Mouse (Mus musculus) macrophage (primary cell): ENCODE measurements around the gene Nr1h2. TPM values are rescaled to one million over a fixed set of nuclear protein-coding genes. Genes with fewer than 3 reads are reported as not detected.

Source experiments
- H3K27ac ChIP-seq: fragments of 350-480 bp; formaldehyde crosslinking; 2 replicates; pipeline ENCODE4 v1.9.0; 2021
- H3K36me3 ChIP-seq: fragments of 350-480 bp; formaldehyde crosslinking; 2 replicates; pipeline ENCODE4 v1.9.0; 2021; ENCODE audit errors: inconsistent target
- H3K4me3 ChIP-seq: fragments of 350-480 bp; formaldehyde crosslinking; 2 replicates; pipeline ENCODE4 v1.9.0; 2021; ENCODE audit errors: inconsistent target
- H3K79me2 ChIP-seq: fragments of 350-480 bp; formaldehyde crosslinking; 2 replicates; pipeline ENCODE4 v1.9.0; 2021; ENCODE audit errors: inconsistent target
- WGBS: methylation state at CpG from one replicate; pipeline ENCODE4 v1.1.7; 2026; ENCODE audit warnings: inconsistent platforms; ENCODE audit not compliant: missing documents; 5-methylcytosine and 5-hydroxymethylcytosine counted together
- polyA plus RNA-seq: library from polyadenylated mRNA; stranded (reverse); fragments of 250-400 nt; gene quantifications from 3 replicates; pipeline ENCODE4 v1.2.4, GENCODE M21; 2018; ENCODE audit warnings: inconsistent platforms

Gene Nr1h2
- polyA plus RNA-seq, 1 experiment from 2014 or later = 55.3 TPM

DNA sequence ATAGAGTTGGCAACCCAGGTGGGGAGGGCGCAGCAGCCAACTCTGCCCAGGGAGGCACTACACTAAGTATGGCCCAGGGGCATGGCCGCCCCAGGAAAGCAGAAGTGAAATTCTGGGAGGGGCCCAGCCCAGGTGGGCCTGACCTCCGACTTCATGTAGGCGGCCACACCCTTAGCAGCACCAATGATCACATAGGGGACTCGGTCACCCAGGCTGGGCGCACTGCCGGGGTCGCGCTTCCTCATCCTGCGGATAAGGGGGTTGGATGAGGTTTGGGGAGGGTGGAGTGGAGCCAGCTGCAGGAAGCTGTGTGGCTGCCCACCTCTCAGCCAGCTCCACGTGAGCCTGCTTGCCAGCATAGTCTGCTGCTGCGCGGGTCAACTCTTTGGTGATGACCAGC lies 19.5 kb downstream of the Nr1h2 start:
- H3K4me3 ChIP-seq = no peak overlapping the region
- H3K36me3 ChIP-seq = no peaks in the 10 kb centered on the region
- H3K79me2 ChIP-seq = no peaks in the 10 kb centered on the region
- 38% methylated on average over 13 of the region's 13 CpGs for WGBS
- H3K27ac ChIP-seq = no peak overlapping the region

DNA sequence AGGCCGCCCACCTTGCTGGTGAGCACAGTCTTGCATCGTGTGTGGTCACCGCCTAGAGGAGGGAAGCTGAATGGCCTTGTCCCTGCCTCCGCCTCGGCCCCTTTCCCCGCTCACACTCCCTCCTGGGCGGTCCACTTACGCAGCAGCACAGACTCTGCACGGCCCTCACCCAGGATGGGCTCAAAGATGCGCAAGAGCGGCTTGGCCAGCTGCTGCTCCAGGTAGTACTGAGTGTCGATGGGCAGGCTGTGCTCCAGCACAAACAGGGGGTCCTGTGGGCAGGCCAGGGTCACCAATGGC lies 20.1 kb downstream of the Nr1h2 start:
- Histone ChIP-seq H3K36me3 (no peaks in the 10 kb centered on the region), H3K4me3 (no peak overlapping the region), H3K79me2 (no peaks in the 10 kb centered on the region), H3K27ac (no peak overlapping the region)
- 93% methylated on average over 12 of the region's 12 CpGs for WGBS

DNA sequence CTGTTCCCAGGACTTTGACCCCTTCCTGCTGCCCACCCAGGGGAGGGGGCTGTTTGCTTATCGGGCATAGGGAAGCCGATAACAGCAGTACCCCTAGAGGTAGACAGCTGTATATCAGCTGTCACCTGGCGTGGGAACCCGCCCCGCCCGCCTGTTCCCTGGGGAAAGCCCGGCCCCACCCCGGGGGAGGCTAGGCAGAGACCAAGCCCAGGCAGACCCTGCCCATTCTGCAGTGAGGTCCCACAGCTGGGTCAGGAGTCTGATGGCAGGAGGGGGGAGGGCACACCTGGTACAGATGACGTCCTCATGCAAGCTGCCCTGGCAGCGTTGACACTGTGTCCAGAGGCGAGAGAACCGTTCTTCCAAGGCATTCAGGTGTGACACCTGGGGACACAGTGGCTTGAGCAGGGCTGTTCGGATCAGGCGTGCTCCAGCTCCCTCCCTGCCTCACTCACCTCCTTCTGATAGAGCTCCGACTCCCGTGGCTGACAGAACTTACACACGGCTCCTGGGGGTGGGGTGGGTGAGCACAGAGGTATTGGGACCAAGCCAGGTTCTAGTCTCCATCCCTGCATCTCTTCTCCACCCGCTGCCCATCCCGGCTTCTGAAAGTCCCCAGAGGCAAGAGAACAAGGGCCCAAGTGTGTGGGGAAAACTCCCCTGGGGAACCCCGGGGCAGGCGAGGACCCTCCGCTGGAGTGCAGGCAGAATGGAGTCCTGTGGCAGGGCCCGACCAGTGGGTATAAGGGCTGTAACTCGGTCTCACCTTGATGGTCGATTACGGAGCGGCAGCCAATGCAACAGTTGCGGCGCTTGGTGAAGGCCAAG lies 20.6 kb downstream of the Nr1h2 start:
- H3K36me3 ChIP-seq = no peaks in the 10 kb centered on the region
- no peak overlapping the region for H3K4me3 ChIP-seq
- no peaks in the 10 kb centered on the region for H3K79me2 ChIP-seq
- WGBS = 95% methylated on average over 23 of the region's 29 CpGs
- no peak overlapping the region for H3K27ac ChIP-seq

DNA sequence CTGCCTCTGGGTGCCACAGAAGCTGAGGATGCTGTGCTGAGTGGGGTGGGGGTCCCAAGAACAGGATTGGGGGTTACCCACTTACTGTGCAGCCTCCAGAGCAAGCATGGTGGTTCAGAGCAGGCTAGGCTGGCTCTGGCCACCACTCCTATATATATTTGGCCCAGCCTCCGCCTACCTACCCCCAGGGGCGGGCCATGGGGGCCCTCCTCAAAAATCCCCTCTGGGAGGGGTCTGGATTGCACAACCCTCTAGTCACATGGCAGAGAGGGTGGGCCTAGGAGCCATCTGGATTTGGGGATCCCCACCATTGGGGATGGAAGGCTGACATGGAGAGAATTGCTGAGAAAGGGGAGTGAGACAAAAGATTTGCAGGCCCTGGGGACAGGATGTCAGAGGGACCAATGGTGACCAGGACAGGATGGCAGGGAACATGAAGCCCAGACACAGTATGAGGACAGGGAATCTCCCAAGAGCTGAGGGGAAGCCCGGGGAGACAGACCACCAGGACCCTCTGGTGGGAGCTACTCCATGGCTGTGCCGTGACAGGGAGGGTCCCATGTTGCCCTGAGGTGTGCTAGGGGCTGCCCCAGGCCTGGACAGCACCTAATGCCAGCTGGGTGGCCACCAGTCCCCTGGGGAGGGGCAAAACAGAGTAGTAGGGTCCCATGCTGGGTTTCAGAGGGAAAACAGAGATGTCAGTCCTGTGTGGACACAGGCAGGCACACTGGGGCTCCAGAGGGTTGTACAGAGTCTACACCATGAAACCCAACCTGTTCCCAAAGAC lies 21.6 kb downstream of the Nr1h2 start, which contains the start of gene Spib:
Gene Spib (minus strand): TSS at position 126 of the 787 bp plus-strand sequence.
- 89% methylated on average over 4 of the region's 4 CpGs for WGBS
- no peak within 1 kb of the TSS for H3K4me3 ChIP-seq
- H3K79me2 ChIP-seq = no peaks in the 10 kb centered on the region
- H3K36me3 ChIP-seq = no peaks in the 10 kb centered on the region
- H3K27ac ChIP-seq = no peak within 1 kb of the TSS

DNA sequence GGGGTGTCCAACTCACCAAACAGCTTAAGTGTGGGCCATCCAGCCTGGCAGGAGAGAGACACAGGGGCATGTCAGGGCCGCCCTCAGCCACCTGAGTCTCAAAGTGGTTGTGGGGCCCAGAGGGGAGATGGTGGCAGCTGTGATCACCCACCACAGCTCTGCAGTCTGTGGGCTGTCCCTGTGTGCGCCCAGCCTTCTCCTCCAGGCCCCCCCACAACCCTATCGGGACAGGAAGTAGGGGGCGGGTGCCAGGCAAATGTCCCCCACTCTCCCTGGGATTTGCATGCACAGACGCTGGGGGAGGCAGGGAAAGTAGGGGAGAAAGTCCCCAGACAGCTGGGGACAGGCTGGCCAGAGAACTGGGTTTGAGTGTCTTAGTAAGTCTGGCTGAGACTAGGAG lies 22.5 kb downstream of the Nr1h2 start:
- Histone ChIP-seq H3K36me3 (no peaks in the 10 kb centered on the region), H3K79me2 (no peaks in the 10 kb centered on the region), H3K27ac (no peak overlapping the region), H3K4me3 (no peak overlapping the region)
- 32% methylated on average over 5 of the region's 5 CpGs for WGBS

DNA sequence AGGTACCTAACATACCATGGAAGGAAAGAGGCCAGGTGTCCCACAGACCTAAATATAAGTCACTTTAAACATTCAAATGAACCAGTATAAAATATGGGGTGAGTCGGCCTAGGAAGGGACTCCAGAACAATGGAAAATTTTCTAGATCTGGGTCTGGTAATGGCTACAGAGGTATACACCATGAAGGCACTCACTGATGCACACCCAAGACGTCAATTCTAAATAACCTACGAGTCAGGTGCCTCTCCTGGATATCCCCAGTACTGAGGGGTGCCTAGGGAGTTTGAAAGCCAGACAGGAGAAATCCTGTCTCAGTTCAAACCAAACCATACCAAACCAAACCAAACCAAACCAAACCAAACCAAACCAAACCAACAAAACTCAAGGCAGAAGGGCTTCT lies 23.2 kb downstream of the Nr1h2 start:
- H3K4me3 ChIP-seq = no peak overlapping the region

DNA sequence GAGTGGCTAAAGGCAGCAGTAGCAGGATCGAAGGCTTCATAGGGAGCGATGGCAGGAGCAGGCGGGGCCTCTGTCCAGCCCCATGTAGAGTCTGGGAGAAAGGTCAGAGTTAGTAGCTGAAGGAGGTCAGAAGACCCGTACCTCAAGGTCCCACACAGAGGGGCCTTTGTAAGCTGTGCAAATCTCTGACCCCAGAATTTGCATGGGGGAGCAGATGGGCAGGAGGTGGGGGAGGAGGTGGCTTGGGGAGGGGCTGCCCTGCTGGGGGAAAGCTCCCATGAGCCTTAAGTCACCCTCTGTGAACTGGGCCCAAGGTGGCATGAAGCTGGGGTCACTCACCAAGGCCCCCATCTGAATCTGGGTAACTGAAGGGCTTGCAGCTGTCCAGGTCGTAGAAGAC lies 24.2 kb downstream of the Nr1h2 start:
- H3K27ac ChIP-seq = no peak overlapping the region
- WGBS = 97% methylated on average over 5 of the region's 5 CpGs
- H3K79me2 ChIP-seq = no peaks in the 10 kb centered on the region
- H3K4me3 ChIP-seq = no peak overlapping the region
- H3K36me3 ChIP-seq = no peaks in the 10 kb centered on the region

More for the DNA sequence above, 23.2 kb downstream of the Nr1h2 start:
- 82% methylated on average over 2 of the region's 3 CpGs for WGBS
- Histone ChIP-seq H3K79me2 (no peaks in the 10 kb centered on the region), H3K27ac (no peak overlapping the region), H3K36me3 (no peaks in the 10 kb centered on the region)

DNA sequence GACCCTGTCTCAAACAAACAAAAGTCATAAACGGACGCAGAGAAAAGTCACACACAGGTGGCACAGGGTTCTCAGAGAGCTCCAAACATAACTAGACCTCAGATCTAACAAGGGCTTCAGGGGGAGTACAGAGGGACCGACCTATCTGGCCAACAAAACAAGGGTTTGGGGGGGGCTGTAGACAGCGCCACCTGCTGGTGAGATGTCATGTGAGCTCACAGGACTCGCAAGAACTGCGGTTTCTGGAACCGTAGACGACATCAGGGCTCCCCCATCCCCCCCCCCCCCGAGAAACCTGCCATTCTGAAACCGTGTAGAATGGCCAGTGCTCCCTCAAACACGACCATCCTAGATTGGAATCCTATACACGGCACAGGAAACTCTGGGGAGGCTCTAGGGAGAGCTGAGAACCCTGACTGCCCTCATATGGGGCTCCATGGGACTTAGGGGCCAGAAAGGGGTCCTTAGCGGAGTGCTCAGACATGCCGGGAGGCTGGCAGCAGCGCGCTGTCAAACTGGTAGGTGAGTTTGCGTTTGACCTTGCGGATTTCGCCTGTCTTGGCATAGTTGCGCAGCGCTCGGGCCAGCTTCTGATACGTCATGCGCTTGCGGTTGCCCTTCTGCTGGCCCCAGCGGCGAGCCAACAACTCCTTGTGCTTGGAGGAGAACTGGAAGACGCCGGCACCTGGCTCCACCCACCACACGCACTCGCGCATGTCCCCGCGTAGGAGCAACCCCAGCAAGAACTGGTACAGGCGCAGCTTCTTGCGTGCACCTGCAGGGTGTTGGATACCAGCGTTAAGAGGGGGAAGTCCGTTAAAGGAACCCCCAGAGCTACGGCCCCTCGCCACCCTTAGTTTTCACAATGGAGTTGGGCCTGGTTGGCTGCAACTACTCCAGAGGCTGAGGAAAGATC lies 26.0 kb downstream of the Nr1h2 start:
- no peaks in the 10 kb centered on the region for H3K79me2 ChIP-seq
- H3K27ac ChIP-seq = peak overlapping the region; percentile 36; the same call in 1 of the 2 replicates
- 6% methylated on average over 40 of the region's 40 CpGs for WGBS
- H3K4me3 ChIP-seq = peak overlapping the region; percentile 32
- H3K36me3 ChIP-seq = no peaks in the 10 kb centered on the region

DNA sequence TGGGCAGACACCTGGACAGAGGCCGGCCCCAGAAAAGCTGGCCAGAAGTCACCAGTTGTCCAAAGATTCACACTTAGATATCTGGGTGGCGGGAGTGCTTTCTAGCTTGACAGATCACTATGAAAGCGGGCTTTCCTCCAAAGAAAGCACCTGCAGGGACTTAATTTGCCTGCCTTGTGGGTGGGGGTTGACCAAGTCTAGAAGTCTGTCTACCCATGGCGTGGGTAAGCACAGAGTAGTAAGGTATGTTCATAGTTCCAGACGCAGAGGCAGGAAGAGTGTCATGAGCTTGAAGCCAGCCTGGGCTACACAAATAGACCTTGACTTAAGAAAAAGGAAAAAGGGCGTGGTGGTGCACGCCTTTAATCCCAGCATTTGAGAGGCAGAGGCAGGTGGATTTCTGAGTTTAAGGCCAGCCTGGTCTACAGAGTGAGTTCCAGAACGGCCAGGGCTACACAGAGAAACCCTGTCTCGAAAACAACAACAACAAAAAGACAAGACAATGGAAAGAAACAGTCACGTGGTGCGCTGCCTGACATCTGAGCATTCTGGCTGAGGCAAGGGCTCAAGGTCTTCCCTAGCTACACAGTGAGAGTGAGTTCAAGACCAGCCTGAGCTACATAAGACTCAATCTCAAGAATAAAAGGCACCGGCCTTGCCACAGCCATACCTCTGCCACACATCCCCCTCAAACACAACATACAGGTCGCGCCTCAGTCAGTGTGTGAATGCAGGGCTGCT lies 27.2 kb downstream of the Nr1h2 start:
- H3K79me2 ChIP-seq = no peaks in the 10 kb centered on the region
- no peak overlapping the region for H3K4me3 ChIP-seq
- 92% methylated on average over 14 of the region's 14 CpGs for WGBS
- H3K27ac ChIP-seq = no peak overlapping the region
- no peaks in the 10 kb centered on the region for H3K36me3 ChIP-seq

DNA sequence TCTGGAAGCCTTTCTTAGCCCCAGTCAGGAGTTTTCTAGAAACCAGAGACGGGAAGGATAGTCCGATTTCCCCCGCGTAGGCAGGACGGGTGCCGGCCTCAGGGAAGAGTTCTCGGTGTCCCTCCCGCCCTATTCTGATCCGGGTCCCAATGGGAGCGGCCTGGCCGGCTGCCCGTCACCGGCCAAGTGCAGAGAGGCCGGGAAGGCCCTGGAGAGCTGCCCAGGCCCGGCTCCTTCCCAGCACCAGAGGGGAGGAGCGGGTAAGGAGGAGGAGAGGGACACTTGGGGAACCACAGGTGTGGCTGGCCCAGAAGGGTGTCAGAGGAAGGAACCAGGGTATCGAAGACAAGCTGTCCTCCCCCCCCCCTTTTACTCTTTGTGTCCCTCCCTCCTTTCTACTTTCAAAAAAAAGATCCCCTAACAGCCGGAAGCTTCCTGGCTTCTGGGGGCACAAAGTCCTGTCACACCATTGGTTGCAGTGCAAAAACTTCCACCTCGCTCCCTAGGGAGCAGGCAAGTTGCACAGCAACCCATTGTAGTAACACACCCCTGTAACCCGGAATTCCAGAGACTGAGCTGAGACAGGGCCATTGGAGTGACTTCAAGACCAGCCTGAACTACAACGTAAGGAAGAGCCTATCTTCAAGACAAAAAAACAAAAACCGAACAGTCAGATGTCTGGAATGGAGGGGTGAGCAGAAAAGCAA lies 28.5 kb downstream of the Nr1h2 start:
- no peak overlapping the region for H3K4me3 ChIP-seq
- H3K79me2 ChIP-seq = no peaks in the 10 kb centered on the region
- WGBS = 44% methylated on average over 20 of the region's 22 CpGs
- H3K36me3 ChIP-seq = no peaks in the 10 kb centered on the region
- no peak overlapping the region for H3K27ac ChIP-seq

DNA sequence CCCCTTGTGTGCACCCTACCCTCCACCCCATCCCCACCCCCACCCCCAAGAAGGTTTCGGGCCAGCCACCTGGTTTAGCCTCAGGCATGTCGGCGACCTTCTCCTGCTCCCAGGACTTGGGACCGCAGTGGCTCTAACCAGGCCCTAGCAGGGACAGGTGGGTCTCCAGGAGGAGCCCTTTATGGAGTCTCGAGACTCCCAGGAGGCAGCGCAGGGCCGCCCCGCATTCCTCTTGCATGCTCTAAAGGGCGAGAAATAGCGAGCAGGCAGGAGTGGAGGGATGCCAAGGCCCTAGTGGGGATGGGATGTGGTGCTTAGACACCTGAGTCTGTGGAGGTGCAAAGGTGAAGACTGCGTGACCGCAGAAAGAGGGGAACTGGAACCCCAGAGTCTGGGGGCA lies 29.2 kb downstream of the Nr1h2 start, which contains the start of gene Mybpc2:
Gene Mybpc2 (minus strand): TSS at position 155 of the 400 bp plus-strand sequence.
- 56% methylated on average over 8 of the region's 12 CpGs for WGBS
- no peak within 1 kb of the TSS for H3K27ac ChIP-seq
- no peaks in the 10 kb centered on the region for H3K36me3 ChIP-seq
- H3K4me3 ChIP-seq = no peak within 1 kb of the TSS
- no peaks in the 10 kb centered on the region for H3K79me2 ChIP-seq

DNA sequence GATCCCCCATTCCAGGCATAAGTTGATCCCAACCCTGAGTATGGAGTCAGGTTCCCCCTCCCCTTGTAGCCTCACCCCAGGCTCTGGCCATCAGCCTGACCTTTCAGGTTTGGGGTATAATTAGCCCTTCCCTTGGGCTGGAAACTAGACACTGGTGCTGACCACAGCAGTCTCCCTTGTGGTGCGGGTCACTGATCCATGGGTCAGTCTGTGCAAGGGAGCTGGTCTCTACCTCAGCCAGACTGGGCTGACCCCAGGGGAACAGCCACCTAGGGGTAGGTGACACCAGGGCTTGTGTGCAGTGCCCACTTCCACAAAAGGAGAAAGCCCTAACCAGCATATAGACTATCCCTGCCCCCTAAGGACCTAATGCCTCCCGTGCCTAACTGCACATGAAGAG lies 30.7 kb downstream of the Nr1h2 start:
- Histone ChIP-seq H3K36me3 (no peaks in the 10 kb centered on the region), H3K4me3 (no peak overlapping the region), H3K27ac (no peak overlapping the region), H3K79me2 (no peaks in the 10 kb centered on the region)
- WGBS = 78% methylated on average over 2 of the region's 2 CpGs

DNA sequence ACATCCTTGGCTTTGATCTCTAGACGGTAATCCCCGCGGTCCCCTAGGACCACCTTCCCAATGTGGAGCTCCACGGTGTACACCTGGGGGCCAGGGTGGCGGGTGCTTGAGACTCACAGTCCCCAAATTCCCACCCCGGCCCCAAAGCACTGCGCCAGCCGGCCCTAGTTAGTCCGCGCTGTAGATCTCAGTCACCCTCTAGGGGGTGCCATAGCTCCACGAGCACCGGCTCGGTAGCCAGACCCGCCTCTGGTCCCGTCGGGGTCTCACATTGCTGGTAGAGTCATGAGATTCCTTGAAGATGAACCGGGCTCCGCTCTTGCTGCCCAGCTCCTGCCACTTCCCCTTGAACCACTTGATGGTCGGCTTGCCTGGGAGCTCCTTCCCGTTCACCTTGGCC lies 32.0 kb downstream of the Nr1h2 start:
- 5% methylated on average over 20 of the region's 20 CpGs for WGBS
- no peak overlapping the region for H3K27ac ChIP-seq
- H3K36me3 ChIP-seq = no peaks in the 10 kb centered on the region
- no peak overlapping the region for H3K4me3 ChIP-seq
- no peaks in the 10 kb centered on the region for H3K79me2 ChIP-seq
